ENCODE assay signal across 12 mouse cellular contexts in genomic region chr2:103595028-103595651, GRCm38 (mm10). TPM values are rescaled to one million over a fixed set of nuclear protein-coding genes. Genes with fewer than 3 reads are reported as not detected.
DNase-seq lines count a peak whose midpoint lies in the region; ATAC-seq and TF ChIP-seq lines count a peak whose summit lies in the region.
"Had no signal": no experiment of that assay in that cellular context is flagged by ENCODE, and none has a peak within 500 bp of the region (broad histone marks: within the 10 kb centered on the region; RNA-seq: fewer than 3 reads in every experiment).

No protein-coding gene starts in this region.

- no peak overlapping the region for H3K4me3 ChIP-seq in heart, embryonic 13.5 days
- H3K4me3 ChIP-seq in heart, adult 2 months: no peak overlapping the region
- H3K4me3 ChIP-seq in embryonic facial prominence, embryonic 10.5 days: no peak overlapping the region
- H3K4me3 ChIP-seq in liver, embryonic 11.5 days (ENCODE audit: low read depth, low read length): no peak overlapping the region
- no peak overlapping the region for H3K4me3 ChIP-seq in thymus, adult 2 months (ENCODE audit: control insufficient read depth, insufficient read depth, low read length)

- no peak for ATAC-seq in heart, embryonic 13.5 days (ENCODE audit: extremely low read depth, insufficient number of reproducible peaks, low FRiP score, low TSS enrichment)
- no peak for ATAC-seq in liver, embryonic 11.5 days (replicated peaks; ENCODE audit: low FRiP score)
- no peak for ATAC-seq in frontal cortex, adult (ENCODE audit: low TSS enrichment)
- ATAC-seq: inflammation-experienced regulatory T-cells, adult 6 months; Patski had no signal

- peak overlapping the region; percentile 33 for H3K27ac ChIP-seq in heart, embryonic 13.5 days (replicated peaks)
- no peak overlapping the region for H3K27ac ChIP-seq in heart, adult 2 months
- H3K27ac ChIP-seq in embryonic facial prominence, embryonic 10.5 days (replicated peaks): peak overlapping the region; percentile 67
- H3K27ac ChIP-seq in liver, embryonic 11.5 days (ENCODE audit: low read depth, low read length): no peak overlapping the region
- no peak overlapping the region for H3K27ac ChIP-seq in thymus, adult 2 months (ENCODE audit: control insufficient read depth, insufficient read depth, low read length)

- H3K27me3 ChIP-seq in heart, embryonic 13.5 days (replicated peaks): peaks cover 29% of the 10 kb centered on the region
- H3K27me3 ChIP-seq in heart, adult 2 months (ENCODE audit: control insufficient read depth, insufficient read depth, low read length): no peaks in the 10 kb centered on the region
- no peaks in the 10 kb centered on the region for H3K27me3 ChIP-seq in embryonic facial prominence, embryonic 10.5 days (replicated peaks; ENCODE audit: low read depth, poor library complexity, severe bottlenecking)
- no peaks in the 10 kb centered on the region for H3K27me3 ChIP-seq in liver, embryonic 11.5 days (replicated peaks; ENCODE audit: control insufficient read depth, insufficient read depth, low read length)
- H3K27me3 ChIP-seq in thymus, adult 2 months (ENCODE audit: control insufficient read depth, insufficient read depth, low read length): no peaks in the 10 kb centered on the region
- H3K27me3 ChIP-seq: Patski had no signal

- no peak for TF ChIP-seq EP300 in heart, adult 2 months (IDR thresholded peaks at IDR 0.05; ENCODE audit: insufficient read depth, low read depth, low read length)

- 50% methylated on average over 5 of the region's 5 CpGs for WGBS in heart, embryonic 13.5 days
- 76% methylated on average over 5 of the region's 5 CpGs for WGBS in heart, adult 2 months
- 57% methylated on average over 5 of the region's 5 CpGs for WGBS in embryonic facial prominence, embryonic 10.5 days
- WGBS in liver, embryonic 11.5 days: 51% methylated on average over 5 of the region's 5 CpGs
- 79% methylated on average over 5 of the region's 5 CpGs for WGBS in thymus, adult 2 months

- no peaks in the 10 kb centered on the region for H3K9me3 ChIP-seq in heart, embryonic 13.5 days
- no peaks in the 10 kb centered on the region for H3K9me3 ChIP-seq in embryonic facial prominence, embryonic 10.5 days
- H3K9me3 ChIP-seq in liver, embryonic 11.5 days (ENCODE audit: control insufficient read depth, low read length): no peaks in the 10 kb centered on the region

- intact Hi-C loops in heart, adult 2 months (cut with DNase I): no loop called here
- intact Hi-C loops in gastrocnemius, postnatal 14 days (cut with DNase I; ENCODE audit: low total_unique reads): no loop called here

- peak overlapping the region; percentile 4; the same call in 1 of the 2 replicates for H3K4me2 ChIP-seq in heart, embryonic 13.5 days
- H3K4me2 ChIP-seq in liver, embryonic 11.5 days: peak overlapping the region; percentile 30

- TF ChIP-seq CTCF in heart, adult 2 months (IDR thresholded peaks at IDR 0.05): no peak
- no peak for TF ChIP-seq CTCF in thymus, adult 2 months (IDR thresholded peaks at IDR 0.05; ENCODE audit: borderline replicate concordance, control insufficient read depth, extremely low read depth, insufficient read depth, low read length, poor library complexity)

- H3K79me2 ChIP-seq in heart, adult 2 months (replicated peaks; ENCODE audit: control insufficient read depth, insufficient read depth, low read length): no peaks in the 10 kb centered on the region

- peaks cover 100% of the 10 kb centered on the region for H3K4me1 ChIP-seq in heart, embryonic 13.5 days
- H3K4me1 ChIP-seq in heart, adult 2 months (ENCODE audit: control insufficient read depth, insufficient read depth, low read length): peaks cover 8% of the 10 kb centered on the region
- peaks cover 69% of the 10 kb centered on the region for H3K4me1 ChIP-seq in embryonic facial prominence, embryonic 10.5 days
- peaks cover 39% of the 10 kb centered on the region for H3K4me1 ChIP-seq in liver, embryonic 11.5 days (replicated peaks; ENCODE audit: control insufficient read depth, insufficient read depth, low read length)
- H3K4me1 ChIP-seq in thymus, adult 2 months (replicated peaks; ENCODE audit: control insufficient read depth, insufficient read depth, low read length): peaks cover 23% of the 10 kb centered on the region

- TF ChIP-seq POLR2A in heart, adult 2 months (IDR thresholded peaks at IDR 0.05; ENCODE audit: insufficient read depth, low read depth, low read length): no peak
- no peak for TF ChIP-seq POLR2A in thymus, adult 2 months (IDR thresholded peaks at IDR 0.05; ENCODE audit: control insufficient read depth, extremely low read depth, insufficient read depth, low read length, poor library complexity)

- H3K9ac ChIP-seq in heart, embryonic 13.5 days: peak overlapping the region; percentile 42
- no peak overlapping the region for H3K9ac ChIP-seq in heart, adult 2 months (ENCODE audit: low read depth, low read length)
- no peak overlapping the region for H3K9ac ChIP-seq in liver, embryonic 11.5 days (ENCODE audit: low read depth, low read length)

- no peaks in the 10 kb centered on the region for H3K36me3 ChIP-seq in heart, embryonic 13.5 days
- H3K36me3 ChIP-seq in heart, adult 2 months (ENCODE audit: control insufficient read depth, insufficient read depth, low read length): peaks cover 3% of the 10 kb centered on the region
- no peaks in the 10 kb centered on the region for H3K36me3 ChIP-seq in embryonic facial prominence, embryonic 10.5 days (replicated peaks)
- H3K36me3 ChIP-seq in liver, embryonic 11.5 days (ENCODE audit: control insufficient read depth, insufficient read depth, low read length): no peaks in the 10 kb centered on the region
- H3K36me3 ChIP-seq in thymus, adult 2 months (ENCODE audit: control insufficient read depth, insufficient read depth, low read length): peaks cover 5% of the 10 kb centered on the region

- no peak for DNase-seq in heart, adult 2 months
- DNase-seq in embryonic facial prominence, embryonic 10.5 days (ENCODE audit: low spot score): no peak
- DNase-seq in kidney, adult 9 months: peak; percentile 63
- no peak for DNase-seq in liver, embryonic 11.5 days (ENCODE audit: low spot score)
- no peak for DNase-seq in gastrocnemius, postnatal 14 days
- no peak for DNase-seq in thymus, adult 2 months
- DNase-seq: adrenal gland, postnatal 10 days; cerebellum, adult 11-12 months had no signal

RNA-seq across cellular contexts. Expression of gene Abtb2, which starts 29.0 kb away (rescaled TPM):
- 17.4 and 18.4 TPM in 2 replicates for polyA plus RNA-seq in heart, embryonic 13.5 days (2015; fragmentation: Nextera tagmentation; extraction: Ambion mirVana)
- total RNA-seq in heart, adult 2 months (2021): 10 to 100 TPM; 24.7 to 28.7 TPM
- 23.0 and 27.1 TPM in 2 replicates for polyA plus RNA-seq in heart, adult 2 months (2012; rRNA removed)
- polyA plus RNA-seq in embryonic facial prominence, embryonic 10.5 days (2016; fragmentation: Nextera tagmentation; extraction: Ambion mirVana): 9.9 and 13.1 TPM in 2 replicates
- polyA plus RNA-seq in liver, embryonic 11.5 days (2014; fragmentation: Nextera tagmentation; extraction: Ambion mirVana): 4.6 and 5.4 TPM in 2 replicates
- total RNA-seq in gastrocnemius, postnatal 14 days (2021): 1 to 10 TPM; 4.9 to 6.8 TPM
- polyA plus RNA-seq in thymus, adult 2 months (2012; rRNA removed): 110 and 120 TPM in 2 replicates

Comparison
In these comparisons a context has a peak if more than half of its experiments do, and no peak if none do; other contexts are left out.
1. H3K27ac ChIP-seq: peak in heart, embryonic 13.5 days (single experiment) and embryonic facial prominence, embryonic 10.5 days (single experiment); none in heart, adult 2 months (single experiment), liver, embryonic 11.5 days (single experiment) and thymus, adult 2 months (single experiment).